Mouse (Mus musculus): ENCODE measurements at regions not wholly inside any gene's neighbourhood (a gene's known extent, or its start where the extent isn't known, plus 50 kb on each side); places are given as distances from the start of the nearest gene placed in this dataset.

DNA sequence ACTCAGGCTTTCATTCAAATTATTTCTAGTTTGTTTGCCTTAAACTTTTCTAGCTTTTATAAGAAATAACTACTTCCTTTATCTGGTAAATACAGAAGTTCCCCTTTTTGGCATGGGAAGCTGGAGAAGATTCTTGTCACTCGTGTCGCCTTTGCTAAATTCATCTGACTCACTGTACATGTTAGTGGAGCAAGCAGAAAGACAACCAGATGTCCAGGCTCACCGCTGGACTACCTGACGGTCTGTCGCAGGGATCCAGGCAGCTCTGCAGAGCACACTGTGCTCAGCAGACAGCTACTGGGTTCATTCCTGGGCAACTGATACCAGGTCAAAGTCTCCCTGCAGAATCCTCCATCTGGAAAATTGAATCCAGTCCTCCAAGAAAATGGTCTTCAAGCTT is 85.0 kb upstream of the Mtap start:
- no peak for TF ChIP-seq CTCF (IDR thresholded peaks at IDR 0.05; ENCODE audit: low read depth)
- no peak for TF ChIP-seq EP300 (IDR thresholded peaks at IDR 0.05; ENCODE audit: low read depth)
